Mouse (Mus musculus): ENCODE results near the gene Smg9.

- TF ChIP-seq CTCF (IDR thresholded peaks at IDR 0.05; ENCODE audit: low read depth), result no peak
- no peak for TF ChIP-seq EP300 (IDR thresholded peaks at IDR 0.05; ENCODE audit: low read depth)
Measured at GRCm38 (mm10) chr7:24380370-24380769, 19.0 kb upstream of the Smg9 start.
